Mouse (Mus musculus) regulatory T cell (primary cell): ENCODE results near the gene Ap3m1.

Experiments used
- in situ Hi-C: fragments of 300-600 bp; cut with MboI, MseI; formaldehyde crosslinking; loops from one replicate; pipeline ENCODE4 v1.15.1; 2025; ENCODE audit warnings: high pct_unique_total_duplicates

The Ap3m1 gene

GRCm38 (mm10) chr14:21073981-21074380 lies 21.7 kb upstream of the Ap3m1 start:
- in situ Hi-C loops = no loop called here

- in situ Hi-C loops = no loop called here
These were observed 17.3 kb upstream of the Ap3m1 start for GRCm38 (mm10) chr14:21069594-21069993.

- in situ Hi-C loops = no loop called here
These were observed 13.3 kb upstream of the Ap3m1 start for GRCm38 (mm10) chr14:21065490-21066162.

- in situ Hi-C loops = no loop called here
These were observed 12.0 kb upstream of the Ap3m1 start for GRCm38 (mm10) chr14:21064321-21064720.

GRCm38 (mm10) chr14:21062766-21063513 lies 10.6 kb upstream of the Ap3m1 start:
- in situ Hi-C loops = no loop called here

GRCm38 (mm10) chr14:21058972-21059371 lies 6.7 kb upstream of the Ap3m1 start:
- in situ Hi-C loops = no loop called here

- in situ Hi-C loops = no loop called here
These were observed 1.3 kb upstream of the Ap3m1 start for GRCm38 (mm10) chr14:21053586-21053985.

GRCm38 (mm10) chr14:21053151-21053550 lies 843 bp upstream of the Ap3m1 start:
- in situ Hi-C loops = no loop called here

GRCm38 (mm10) chr14:21052781-21053130 lies 448 bp upstream of the Ap3m1 start:
- in situ Hi-C loops = no loop called here

- in situ Hi-C loops = no loop called here
These were observed 762 bp downstream of the Ap3m1 start for GRCm38 (mm10) chr14:21051380-21052111.

GRCm38 (mm10) chr14:21050734-21051133 lies 1.6 kb downstream of the Ap3m1 start:
- in situ Hi-C loops = no loop called here

GRCm38 (mm10) chr14:21048879-21049278 lies 3.4 kb downstream of the Ap3m1 start:
- in situ Hi-C loops = no loop called here

- in situ Hi-C loops = no loop called here
These were observed 4.5 kb downstream of the Ap3m1 start for GRCm38 (mm10) chr14:21047840-21048239.

GRCm38 (mm10) chr14:21039623-21040022 lies 12.7 kb downstream of the Ap3m1 start:
- in situ Hi-C loops = no loop called here

- in situ Hi-C loops = no loop called here
These were observed 13.2 kb downstream of the Ap3m1 start for GRCm38 (mm10) chr14:21039077-21039476.

GRCm38 (mm10) chr14:21034791-21035190 lies 17.5 kb downstream of the Ap3m1 start:
- in situ Hi-C loops = no loop called here

- in situ Hi-C loops = no loop called here
These were observed 18.0 kb downstream of the Ap3m1 start for GRCm38 (mm10) chr14:21034271-21034670.

- in situ Hi-C loops = no loop called here
These were observed 20.4 kb downstream of the Ap3m1 start for GRCm38 (mm10) chr14:21031783-21032511.

GRCm38 (mm10) chr14:21029025-21029659 lies 23.2 kb downstream of the Ap3m1 start:
- in situ Hi-C loops = no loop called here

GRCm38 (mm10) chr14:21027542-21027941 lies 24.8 kb downstream of the Ap3m1 start:
- in situ Hi-C loops = no loop called here

- in situ Hi-C loops = no loop called here
These were observed 31.9 kb downstream of the Ap3m1 start for GRCm38 (mm10) chr14:21020435-21020834.
